ENCODE assay signal across 9 mouse cellular contexts in genomic region chr9:42275027-42275760, GRCm38 (mm10). TPM values are rescaled to one million over a fixed set of nuclear protein-coding genes. Genes with fewer than 3 reads are reported as not detected.
DNase-seq lines count a peak whose midpoint lies in the region; ATAC-seq and TF ChIP-seq lines count a peak whose summit lies in the region.
"Had no signal": no experiment of that assay in that cellular context is flagged by ENCODE, and none has a peak within 500 bp of the region (broad histone marks: within the 10 kb centered on the region; RNA-seq: fewer than 3 reads in every experiment).

No protein-coding gene starts in this region.

- DNase-seq in CH12.LX (ENCODE audit: extremely low read depth) (no peak), MN1 (ENCODE audit: low spot score) (peak; percentile 21)
- DNase-seq in kidney, postnatal 10 days = peak; percentile 30
- no peak for DNase-seq in B cell, adult 2 months
- DNase-seq in spleen, postnatal 4 days (ENCODE audit: low spot score in 2 of 2) = no peak

- H3K27ac ChIP-seq in intestine, postnatal 0 days (ENCODE audit: low read depth, low read length) = no peak overlapping the region
- no peak overlapping the region for H3K27ac ChIP-seq in intestine, embryonic 16.5 days (ENCODE audit: low read length)
- H3K27ac ChIP-seq in CH12.LX (ENCODE audit: insufficient read depth, low read depth) = no peak overlapping the region
- H3K27ac ChIP-seq: hindbrain, embryonic 15.5 days had no signal

- TF ChIP-seq EP300 in CH12.LX (IDR thresholded peaks at IDR 0.05; ENCODE audit: low read length) = no peak

- no peak for ATAC-seq in intestine, postnatal 0 days
- ATAC-seq in intestine, embryonic 16.5 days = no peak
- no peak for ATAC-seq in inflammation-experienced regulatory T-cells, adult 6 months

- WGBS in intestine, postnatal 0 days = 48% methylated on average over 13 of the region's 13 CpGs
- 55% methylated on average over 13 of the region's 13 CpGs for WGBS in intestine, embryonic 16.5 days

- dilution Hi-C loops in CH12.LX (cut with MboI; ENCODE audit: extremely low pct_ligation_motif_present, extremely low pct_unique_long_range_greater_than_20kb, low sequenced_read_pairs) = no loop called here

- H3K4me3 ChIP-seq in intestine, postnatal 0 days (ENCODE audit: low read depth, low read length) = no peak overlapping the region
- H3K4me3 ChIP-seq in intestine, embryonic 16.5 days (ENCODE audit: low read length) = no peak overlapping the region
- H3K4me3 ChIP-seq in CH12.LX (replicated peaks in 1 of 3; ENCODE audit: low read depth in 2 of 3, low read length in 2 of 3, poor library complexity in 1 of 3) = no peak overlapping the region
- H3K4me3 ChIP-seq: hindbrain, embryonic 15.5 days had no signal

- peak; percentile 69 for TF ChIP-seq RAD21 in CH12.LX (IDR thresholded peaks at IDR 0.05; ENCODE audit: low read depth, low read length)

- TF ChIP-seq POLR2A in CH12.LX (IDR thresholded peaks at IDR 0.05; ENCODE audit: low read depth, low read length) = no peak

- H3K79me2 ChIP-seq in CH12.LX (replicated peaks; ENCODE audit: control insufficient read depth, extremely low read depth, insufficient read depth, poor library complexity, severe bottlenecking) = no peaks in the 10 kb centered on the region

- no peaks in the 10 kb centered on the region for H3K36me3 ChIP-seq in intestine, postnatal 0 days (ENCODE audit: control insufficient read depth, insufficient read depth)
- no peaks in the 10 kb centered on the region for H3K36me3 ChIP-seq in intestine, embryonic 16.5 days (ENCODE audit: control insufficient read depth, insufficient read depth, low read length)
- H3K36me3 ChIP-seq in CH12.LX (replicated peaks in 1 of 2; ENCODE audit: control insufficient read depth in 1 of 2, insufficient read depth in 1 of 2, low read length in 1 of 2) = no peaks in the 10 kb centered on the region
- H3K36me3 ChIP-seq: hindbrain, embryonic 15.5 days had no signal

- H3K27me3 ChIP-seq in intestine, postnatal 0 days (replicated peaks; ENCODE audit: control insufficient read depth, insufficient read depth, low read length) = no peaks in the 10 kb centered on the region
- no peaks in the 10 kb centered on the region for H3K27me3 ChIP-seq in intestine, embryonic 16.5 days (replicated peaks; ENCODE audit: control insufficient read depth, insufficient read depth, low read length)
- H3K27me3 ChIP-seq in CH12.LX (replicated peaks) = no peaks in the 10 kb centered on the region
- H3K27me3 ChIP-seq: hindbrain, embryonic 15.5 days had no signal

- no peak overlapping the region for H3K9ac ChIP-seq in intestine, postnatal 0 days (ENCODE audit: low read depth, low read length)
- no peak overlapping the region for H3K9ac ChIP-seq in intestine, embryonic 16.5 days (ENCODE audit: low read depth, low read length)
- H3K9ac ChIP-seq in CH12.LX (ENCODE audit: insufficient read depth, low read depth) = no peak overlapping the region
- H3K9ac ChIP-seq: hindbrain, embryonic 15.5 days had no signal

- in situ Hi-C loops in CH12.LX (cut with MboI; ENCODE audit: low pct_ligation_motif_present, low pct_unique_long_range_greater_than_20kb, low sequenced_read_pairs) = no loop called here

- no peak overlapping the region for H3K4me2 ChIP-seq in intestine, postnatal 0 days (replicated peaks; ENCODE audit: low read depth)
- no peak overlapping the region for H3K4me2 ChIP-seq in intestine, embryonic 16.5 days (ENCODE audit: low read depth, low read length)
- H3K4me2 ChIP-seq in CH12.LX (ENCODE audit: insufficient read depth, low read depth, poor library complexity, severe bottlenecking) = no peak overlapping the region
- H3K4me2 ChIP-seq: hindbrain, embryonic 15.5 days had no signal

- no peaks in the 10 kb centered on the region for H3K4me1 ChIP-seq in intestine, postnatal 0 days (replicated peaks; ENCODE audit: control insufficient read depth, insufficient read depth, low read length)
- H3K4me1 ChIP-seq in intestine, embryonic 16.5 days (ENCODE audit: control insufficient read depth, insufficient read depth, low read length) = no peaks in the 10 kb centered on the region
- H3K4me1 ChIP-seq in CH12.LX (ENCODE audit: control insufficient read depth in 1 of 2, insufficient read depth in 2 of 2) = peaks cover 4 to 19% of the 10 kb centered on the region in 2 experiments
- H3K4me1 ChIP-seq: hindbrain, embryonic 15.5 days had no signal

- TF ChIP-seq CTCF in intestine, postnatal 0 days (IDR thresholded peaks at IDR 0.05; ENCODE audit: low read depth) = peak; percentile 71
- peak; percentile 24 to 66; a peak in 2 of 4 replicates for TF ChIP-seq CTCF in CH12.LX (conservative IDR thresholded peaks at IDR 0.05 in 1 of 2, IDR thresholded peaks at IDR 0.05 in 1 of 2; ENCODE audit: low read depth in 2 of 2, low read length in 2 of 2)

- H3K9me3 ChIP-seq in intestine, postnatal 0 days (ENCODE audit: control insufficient read depth) = no peaks in the 10 kb centered on the region
- H3K9me3 ChIP-seq in intestine, embryonic 16.5 days (ENCODE audit: control insufficient read depth, low read length) = no peaks in the 10 kb centered on the region
- no peaks in the 10 kb centered on the region for H3K9me3 ChIP-seq in CH12.LX (replicated peaks; ENCODE audit: low read length)
- H3K9me3 ChIP-seq: hindbrain, embryonic 15.5 days had no signal

TF ChIP-seq in CH12.LX, 34 proteins besides CTCF, POLR2A, EP300 and RAD21:
- peak; percentile 59 for TF ChIP-seq SMC3 (IDR thresholded peaks at IDR 0.05; ENCODE audit: low read depth, low read length)
- TF ChIP-seq CHD2 (IDR thresholded peaks at IDR 0.05; ENCODE audit: low read length) = no peak
- no peak for TF ChIP-seq IRF4 (IDR thresholded peaks at IDR 0.05; ENCODE audit: low read depth, low read length)
- TF ChIP-seq KAT2A (IDR thresholded peaks at IDR 0.05; ENCODE audit: insufficient replicate concordance, low read length) = no peak
TF ChIP-seq in CH12.LX: peak in this region for 1.

RNA-seq across cellular contexts. Expression of gene Sc5d, which starts 11.1 kb away (rescaled TPM):
- polyA plus RNA-seq in intestine, postnatal 0 days (2015; fragmentation: Nextera tagmentation; extraction: Ambion mirVana) = 79.8 and 87.7 TPM in 2 replicates
- polyA plus RNA-seq in intestine, embryonic 16.5 days (2015; fragmentation: Nextera tagmentation; extraction: Ambion mirVana) = 106 and 118 TPM in 2 replicates
- total RNA-seq in CH12.LX (2012; rRNA removed) (23.3 and 32.0 TPM in 2 replicates), CH12.LX (2014; rRNA removed) (89.1 and 111 TPM in 2 replicates)
- polyA plus RNA-seq in CH12.LX (2012; ENCODE audit: insufficient read length, low read depth) = 70.6 and 77.4 TPM in 2 replicates
- polyA plus RNA-seq in inflammation-experienced regulatory T-cells, adult 6 months (2017; shearing (Covaris generic)) = 10 to 100 TPM; 74.1 to 93.1 (median 90.4) TPM

Comparison
In these comparisons a context has a peak if more than half of its experiments do, and no peak if none do; other contexts are left out.
1. DNase-seq: peak in MN1 (single experiment) and kidney, postnatal 10 days (single experiment); none in CH12.LX (single experiment), B cell, adult 2 months (0 of 2) and spleen, postnatal 4 days (0 of 2).